Mouse (Mus musculus): ENCODE data around the gene 1810013L24Rik. TPM values are rescaled to one million over a fixed set of nuclear protein-coding genes. Genes with fewer than 3 reads are reported as not detected.

Gene 1810013L24Rik
- polyA plus RNA-seq, 2 experiments: 8.4 to 15.1 TPM

GRCm38 (mm10) chr16:8868506-8868905 lies 38.6 kb downstream of the 1810013L24Rik start:
- Histone ChIP-seq H3K36me3 (replicated peaks; ENCODE audit: control insufficient read depth, insufficient read depth, low read depth) (no peaks in the 10 kb centered on the region), H3K4me2 (ENCODE audit: low read depth) (no peak overlapping the region), H3K4me1 (replicated peaks; ENCODE audit: control insufficient read depth in 2 of 2, insufficient read depth in 2 of 2, low read length in 1 of 2) (peaks cover 14 to 21% of the 10 kb centered on the region in 2 experiments), H3K9ac (replicated peaks) (no peak overlapping the region), H3K27ac (no peak overlapping the region), H3K4me3 (ENCODE audit: insufficient read depth in 1 of 2, low read depth in 2 of 2, low read length in 2 of 2) (no peak overlapping the region), H3K9me3 (ENCODE audit: control insufficient read depth, low read length) (no peaks in the 10 kb centered on the region), H3K27me3 (ENCODE audit: control insufficient read depth, insufficient read depth, low read length) (no peaks in the 10 kb centered on the region)
- no peak for TF ChIP-seq EP300 (IDR thresholded peaks at IDR 0.05; ENCODE audit: low read depth)
- no peak for TF ChIP-seq CTCF (IDR thresholded peaks at IDR 0.05; ENCODE audit: low read depth)
- 72% methylated on average over 3 of the region's 3 CpGs for WGBS (ENCODE audit: insufficient replicate concordance)
- DNase-seq (ENCODE audit: low read depth in 3 of 3, low spot score in 3 of 3) (no peak), ATAC-seq (ENCODE audit: insufficient read depth) (no peak)

GRCm38 (mm10) chr16:8869715-8870114 lies 39.8 kb downstream of the 1810013L24Rik start:
- H3K9me3 ChIP-seq (ENCODE audit: control insufficient read depth, low read length): no peaks in the 10 kb centered on the region
- H3K9ac ChIP-seq (replicated peaks): no peak overlapping the region
- WGBS (ENCODE audit: insufficient replicate concordance): 28% methylated on average over 2 of the region's 2 CpGs
- no peaks in the 10 kb centered on the region for H3K27me3 ChIP-seq (ENCODE audit: control insufficient read depth, insufficient read depth, low read length)
- TF ChIP-seq CTCF (IDR thresholded peaks at IDR 0.05; ENCODE audit: low read depth): peak; percentile 93
- no peak for TF ChIP-seq EP300 (IDR thresholded peaks at IDR 0.05; ENCODE audit: low read depth)
- peaks cover 14 to 17% of the 10 kb centered on the region in 2 experiments for H3K4me1 ChIP-seq (replicated peaks; ENCODE audit: control insufficient read depth in 2 of 2, insufficient read depth in 2 of 2, low read length in 1 of 2)
- no peaks in the 10 kb centered on the region for H3K36me3 ChIP-seq (replicated peaks; ENCODE audit: control insufficient read depth, insufficient read depth, low read depth)
- H3K27ac ChIP-seq: no peak overlapping the region
- DNase-seq (ENCODE audit: low read depth in 3 of 3, low spot score in 3 of 3) (peak; percentile 47 to 56 (median 47)), ATAC-seq (ENCODE audit: insufficient read depth) (peak; percentile 28; the same call in 1 of the 2 replicates)
- no peak overlapping the region for H3K4me3 ChIP-seq (ENCODE audit: insufficient read depth in 1 of 2, low read depth in 2 of 2, low read length in 2 of 2)
- no peak overlapping the region for H3K4me2 ChIP-seq (ENCODE audit: low read depth)

GRCm38 (mm10) chr16:8871376-8871775 lies 41.5 kb downstream of the 1810013L24Rik start:
- no peak for DNase-seq (ENCODE audit: low read depth in 3 of 3, low spot score in 3 of 3)

GRCm38 (mm10) chr16:8872019-8872418 lies 42.1 kb downstream of the 1810013L24Rik start:
- Histone ChIP-seq H3K27ac (no peak overlapping the region), H3K36me3 (replicated peaks; ENCODE audit: control insufficient read depth, insufficient read depth, low read depth) (no peaks in the 10 kb centered on the region), H3K9ac (replicated peaks) (no peak overlapping the region), H3K9me3 (ENCODE audit: control insufficient read depth, low read length) (no peaks in the 10 kb centered on the region), H3K27me3 (ENCODE audit: control insufficient read depth, insufficient read depth, low read length) (no peaks in the 10 kb centered on the region), H3K4me3 (ENCODE audit: insufficient read depth in 1 of 2, low read depth in 2 of 2, low read length in 2 of 2) (no peak overlapping the region), H3K4me2 (ENCODE audit: low read depth) (peak overlapping the region; percentile 8; the same call in 1 of the 2 replicates), H3K4me1 (replicated peaks; ENCODE audit: control insufficient read depth in 2 of 2, insufficient read depth in 2 of 2, low read length in 1 of 2) (peaks cover 14 to 17% of the 10 kb centered on the region in 2 experiments)
- peak; percentile 20 to 41 (median 31) for DNase-seq (ENCODE audit: low read depth in 3 of 3, low spot score in 3 of 3)
- ATAC-seq (ENCODE audit: insufficient read depth): peak; percentile 69
- WGBS (ENCODE audit: insufficient replicate concordance): 21% methylated on average over 5 of the region's 5 CpGs
- TF ChIP-seq CTCF (IDR thresholded peaks at IDR 0.05; ENCODE audit: low read depth): peak; percentile 56
- TF ChIP-seq EP300 (IDR thresholded peaks at IDR 0.05; ENCODE audit: low read depth): no peak

More at GRCm38 (mm10) chr16:8871376-8871775, 41.5 kb downstream of the 1810013L24Rik start:
- no peaks in the 10 kb centered on the region for H3K9me3 ChIP-seq (ENCODE audit: control insufficient read depth, low read length)
- no peak overlapping the region for H3K27ac ChIP-seq
- no peak overlapping the region for H3K4me3 ChIP-seq (ENCODE audit: insufficient read depth in 1 of 2, low read depth in 2 of 2, low read length in 2 of 2)
- H3K36me3 ChIP-seq (replicated peaks; ENCODE audit: control insufficient read depth, insufficient read depth, low read depth): no peaks in the 10 kb centered on the region
- 76% methylated on average over 6 of the region's 6 CpGs for WGBS (ENCODE audit: insufficient replicate concordance)
- no peak overlapping the region for H3K4me2 ChIP-seq (ENCODE audit: low read depth)
- no peaks in the 10 kb centered on the region for H3K27me3 ChIP-seq (ENCODE audit: control insufficient read depth, insufficient read depth, low read length)
- no peak for TF ChIP-seq CTCF (IDR thresholded peaks at IDR 0.05; ENCODE audit: low read depth)
- no peak for TF ChIP-seq EP300 (IDR thresholded peaks at IDR 0.05; ENCODE audit: low read depth)
- H3K4me1 ChIP-seq (replicated peaks; ENCODE audit: control insufficient read depth in 2 of 2, insufficient read depth in 2 of 2, low read length in 1 of 2): peaks cover 14 to 17% of the 10 kb centered on the region in 2 experiments
- no peak for ATAC-seq (ENCODE audit: insufficient read depth)
- no peak overlapping the region for H3K9ac ChIP-seq (replicated peaks)

GRCm38 (mm10) chr16:8872486-8872885 lies 42.6 kb downstream of the 1810013L24Rik start:
- Histone ChIP-seq H3K9ac (replicated peaks) (no peak overlapping the region), H3K9me3 (ENCODE audit: control insufficient read depth, low read length) (no peaks in the 10 kb centered on the region), H3K4me1 (replicated peaks; ENCODE audit: control insufficient read depth in 2 of 2, insufficient read depth in 2 of 2, low read length in 1 of 2) (peaks cover 14 to 17% of the 10 kb centered on the region in 2 experiments), H3K27ac (no peak overlapping the region), H3K27me3 (ENCODE audit: control insufficient read depth, insufficient read depth, low read length) (no peaks in the 10 kb centered on the region), H3K4me2 (ENCODE audit: low read depth) (no peak overlapping the region), H3K4me3 (ENCODE audit: insufficient read depth in 1 of 2, low read depth in 2 of 2, low read length in 2 of 2) (no peak overlapping the region), H3K36me3 (replicated peaks; ENCODE audit: control insufficient read depth, insufficient read depth, low read depth) (no peaks in the 10 kb centered on the region)
- no peak for TF ChIP-seq EP300 (IDR thresholded peaks at IDR 0.05; ENCODE audit: low read depth)
- no peak for TF ChIP-seq CTCF (IDR thresholded peaks at IDR 0.05; ENCODE audit: low read depth)
- no peak for ATAC-seq (ENCODE audit: insufficient read depth)
- 57% methylated on average over 3 of the region's 3 CpGs for WGBS (ENCODE audit: insufficient replicate concordance)
- DNase-seq (ENCODE audit: low read depth in 3 of 3, low spot score in 3 of 3): no peak

Measured in liver, embryonic 14.5 days (tissue).